Mouse (Mus musculus) embryonic facial prominence, embryonic 14.5 days (tissue): ENCODE results near the gene Psmd13. TPM values are rescaled to one million over a fixed set of nuclear protein-coding genes. Genes with fewer than 3 reads are reported as not detected.

Experiments
- ATAC-seq: fragments of 200-750 bp; cut with Nextera tagmentation; 2 replicates; pipeline ENCODE4 v1.8.0; 2017; ENCODE audit warnings: low read depth, moderate number of reproducible peaks, moderate TSS enrichment
- DNase-seq: peaks from one replicate; pipeline ENCODE4 v3.0.0-alpha.2; 2015; ENCODE audit warnings: low spot score
- H3K27ac ChIP-seq: fragments of 300-500 bp; sonication (generic); replicated peaks from 2 replicates; pipeline ENCODE4 v1.5.1; 2014; ENCODE audit warnings: low read depth, mild to moderate bottlenecking, low read length, moderate library complexity
- H3K27me3 ChIP-seq: fragments of 300-500 bp; sonication (generic); replicated peaks from 2 replicates; pipeline ENCODE4 v1.6.1; 2014; ENCODE audit warnings: low read length; ENCODE audit not compliant: control insufficient read depth, insufficient read depth
- H3K36me3 ChIP-seq: fragments of 300-500 bp; sonication (generic); 2 replicates; pipeline ENCODE4 v1.6.1; 2014; ENCODE audit warnings: low read length, mixed read lengths; ENCODE audit not compliant: control insufficient read depth, insufficient read depth
- H3K4me1 ChIP-seq: fragments of 300-500 bp; sonication (generic); 2 replicates; pipeline ENCODE4 v1.6.1; 2014; ENCODE audit warnings: antibody characterized with exemption, low read length; ENCODE audit not compliant: control insufficient read depth, insufficient read depth
- H3K4me2 ChIP-seq: fragments of 300-500 bp; sonication (generic); 2 replicates; pipeline ENCODE4 v1.6.1; 2014; ENCODE audit warnings: low read depth, mild to moderate bottlenecking, low read length, moderate library complexity, mixed read lengths
- H3K4me3 ChIP-seq: fragments of 300-500 bp; sonication (generic); 2 replicates; pipeline ENCODE4 v1.5.1; 2014; ENCODE audit warnings: low read depth, mild to moderate bottlenecking, low read length
- H3K9ac ChIP-seq: fragments of 300-500 bp; sonication (generic); 2 replicates; pipeline ENCODE4 v1.6.1; 2014; ENCODE audit warnings: low read depth, mild to moderate bottlenecking, low read length, moderate library complexity, mixed read lengths
- H3K9me3 ChIP-seq: fragments of 300-500 bp; sonication (generic); 2 replicates; pipeline ENCODE4 v1.6.1; 2016; ENCODE audit warnings: low read length; ENCODE audit not compliant: control insufficient read depth
- WGBS: fragments of 180-500 bp; shearing (Covaris S2); extraction: QIAGEN DNeasy Blood & Tissue Kit; methylation state at CpG from one replicate; pipeline ENCODE4 v1.1.7; 2014; 5-methylcytosine and 5-hydroxymethylcytosine counted together
- polyA plus RNA-seq: library from polyadenylated mRNA; unstranded; fragments of >200 nt; fragmentation: Nextera tagmentation; extraction: Ambion mirVana; gene quantifications from 2 replicates; pipeline ENCODE4 v1.2.1, GENCODE M21; 2014

The Psmd13 gene
- 127 and 140 TPM in 2 replicates for polyA plus RNA-seq

DNA sequence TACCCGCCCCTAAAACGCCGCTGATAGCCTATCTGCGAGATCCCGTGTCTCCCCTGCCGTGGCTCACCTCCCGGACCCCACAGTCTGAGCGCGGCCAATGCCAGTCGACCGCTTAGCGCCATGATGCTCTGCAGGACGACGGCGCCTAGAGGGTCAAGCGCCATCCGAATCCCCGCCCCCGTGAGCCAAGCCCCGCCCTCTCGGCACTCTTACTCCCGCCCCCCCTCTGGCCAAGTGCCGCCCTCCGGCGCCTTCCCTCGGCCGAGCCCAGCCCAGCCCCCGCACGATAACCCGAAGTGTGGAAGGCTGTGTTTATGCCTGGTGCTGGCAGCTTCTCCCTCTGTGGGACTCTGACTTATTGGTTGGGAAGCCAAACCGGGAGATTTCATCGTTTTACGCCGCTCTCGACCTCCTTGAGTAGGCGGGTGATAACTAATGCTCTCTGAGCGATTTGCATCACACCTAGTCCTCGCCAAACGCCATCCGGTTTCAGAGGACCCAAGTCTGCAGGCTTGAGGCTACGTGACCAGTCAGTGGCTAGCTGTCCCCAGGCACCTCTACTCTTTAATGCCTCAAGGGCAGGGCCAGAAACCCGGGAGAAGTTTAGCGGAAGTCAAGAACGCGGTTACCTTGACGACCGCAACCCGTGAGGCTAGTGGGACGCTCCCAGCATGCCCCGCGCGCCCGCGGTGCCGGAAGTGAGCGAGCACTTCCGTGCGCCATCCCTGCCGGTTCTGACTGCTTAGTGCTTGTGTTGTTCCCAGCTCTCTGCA is at the start of gene Psmd13, which contains the start of gene Sirt3:
Gene Psmd13 (plus strand): TSS at position 273 of the 773 bp plus-strand sequence.
Gene Sirt3 (minus strand): TSS at position 614 of the 773 bp plus-strand sequence.
- H3K9ac ChIP-seq = peak within 1 kb of the TSS; percentile 78
- H3K4me1 ChIP-seq = peaks cover 8% of the 10 kb centered on the region
- no peaks in the 10 kb centered on the region for H3K9me3 ChIP-seq
- peak within 1 kb of the TSS; percentile 60 for H3K4me3 ChIP-seq
- peaks cover 27% of the 10 kb centered on the region for H3K36me3 ChIP-seq
- under 1% methylated on average over 42 of the region's 59 CpGs for WGBS
- H3K4me2 ChIP-seq = peak within 1 kb of the TSS; percentile 73
- peak within 1 kb of the TSS; percentile 91 for H3K27ac ChIP-seq
- H3K27me3 ChIP-seq = no peaks in the 10 kb centered on the region
- ATAC-seq (peak; percentile 97), DNase-seq (peak; percentile 97)

DNA sequence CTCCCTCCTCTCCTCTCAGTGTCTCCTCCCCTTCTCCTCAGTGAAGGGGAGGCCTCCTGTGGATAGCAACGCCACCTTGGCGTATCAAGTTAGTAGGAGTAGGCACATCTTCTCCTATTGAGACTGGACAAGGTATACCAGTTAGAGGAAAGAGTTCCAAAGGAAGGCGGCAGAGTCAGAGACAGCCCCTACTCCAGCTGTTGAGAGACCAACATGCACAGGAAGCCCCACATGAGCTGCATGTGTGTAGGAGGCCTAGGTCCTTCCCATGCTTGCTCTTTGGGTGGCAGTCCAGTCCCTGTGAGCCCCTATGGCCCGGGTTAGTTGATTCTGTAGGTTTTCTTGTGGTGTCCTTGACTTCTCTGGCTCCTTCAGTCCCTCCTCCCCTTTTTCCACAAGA is 48.4 kb upstream of the Psmd13 start:
- H3K9me3 ChIP-seq = no peaks in the 10 kb centered on the region
- no peak overlapping the region for H3K4me2 ChIP-seq

DNA sequence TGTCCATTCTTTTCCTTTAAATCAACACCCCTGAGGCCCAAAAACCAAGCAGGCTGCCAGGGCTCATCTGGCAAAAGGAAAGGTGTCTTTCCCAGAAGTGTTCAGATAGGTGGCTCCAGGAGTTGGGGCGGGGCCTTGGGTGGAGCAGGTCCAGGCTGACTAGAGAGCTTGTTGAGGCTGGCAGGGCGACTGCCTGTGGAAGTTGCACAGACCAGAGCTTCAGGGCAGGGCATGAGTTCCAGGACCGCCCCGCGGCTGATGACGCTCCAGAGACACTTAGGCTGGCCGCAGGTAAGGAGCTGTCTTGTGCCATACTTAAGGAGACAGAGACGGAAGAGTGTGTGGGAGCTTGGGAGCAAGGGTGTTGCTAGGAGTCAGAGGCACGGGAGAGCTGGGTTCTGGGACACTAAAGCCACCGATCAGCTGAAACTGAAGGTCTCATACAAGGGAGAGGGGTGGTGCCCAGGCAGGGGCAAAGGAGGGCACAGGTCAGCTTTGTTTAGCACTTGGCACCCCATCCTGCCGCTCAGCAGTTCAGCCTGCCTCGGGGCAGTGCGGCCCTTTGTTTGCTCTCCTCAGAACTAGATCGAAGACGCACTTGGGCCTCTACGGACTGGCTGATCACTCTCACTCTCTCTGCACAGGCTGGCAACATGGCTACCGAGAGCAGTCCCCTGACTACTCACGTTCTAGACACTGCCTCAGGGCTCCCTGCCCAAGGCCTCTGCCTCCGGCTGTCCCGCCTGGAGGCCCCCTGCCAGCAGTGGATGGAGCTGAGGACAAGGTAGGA is 46.6 kb upstream of the Psmd13 start, which contains the start of gene Urah:
Gene Urah (plus strand): TSS at position 51 of the 790 bp plus-strand sequence.
- peak within 1 kb of the TSS; percentile 34; the same call in 1 of the 2 replicates for H3K9ac ChIP-seq
- no peaks in the 10 kb centered on the region for H3K36me3 ChIP-seq
- 23% methylated on average over 19 of the region's 20 CpGs for WGBS
- H3K27ac ChIP-seq = no peak within 1 kb of the TSS
- DNase-seq = peak; percentile 41
- H3K4me3 ChIP-seq = no peak within 1 kb of the TSS
- no peaks in the 10 kb centered on the region for H3K4me1 ChIP-seq
- no peak within 1 kb of the TSS for H3K4me2 ChIP-seq
- no peaks in the 10 kb centered on the region for H3K9me3 ChIP-seq
- no peaks in the 10 kb centered on the region; the same call in 1 of the 2 replicates for H3K27me3 ChIP-seq
- ATAC-seq = peak; percentile 34; the same call in 1 of the 2 replicates

More for the DNA sequence above, 48.4 kb upstream of the Psmd13 start:
- Histone ChIP-seq H3K9ac (no peak overlapping the region), H3K27ac (no peak overlapping the region), H3K27me3 (no peaks in the 10 kb centered on the region), H3K4me1 (no peaks in the 10 kb centered on the region), H3K36me3 (no peaks in the 10 kb centered on the region), H3K4me3 (no peak overlapping the region)
- DNase-seq (no peak), ATAC-seq (no peak)
- WGBS = 83% methylated on average over 4 of the region's 4 CpGs

DNA sequence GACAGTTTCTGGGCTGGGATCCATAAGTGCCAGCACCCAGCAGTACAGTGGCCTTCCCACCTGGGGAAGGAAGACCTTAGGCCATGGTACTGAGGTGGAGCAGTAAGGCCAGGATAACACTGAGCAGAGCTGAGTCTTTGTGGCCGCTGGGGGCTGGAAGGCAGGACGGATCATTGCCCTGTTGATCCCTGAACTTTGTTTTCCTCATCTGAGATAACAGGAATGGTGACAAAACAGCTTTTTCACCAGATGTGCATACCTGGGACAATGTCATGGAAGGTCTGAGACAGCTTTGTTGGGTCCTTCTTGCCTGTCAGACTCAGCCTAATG is 46.0 kb upstream of the Psmd13 start:
- 0 out of 2 replicates have a peak, but pooled peaks have one; percentile 24 for ATAC-seq
- no peaks in the 10 kb centered on the region; the same call in 1 of the 2 replicates for H3K27me3 ChIP-seq

DNA sequence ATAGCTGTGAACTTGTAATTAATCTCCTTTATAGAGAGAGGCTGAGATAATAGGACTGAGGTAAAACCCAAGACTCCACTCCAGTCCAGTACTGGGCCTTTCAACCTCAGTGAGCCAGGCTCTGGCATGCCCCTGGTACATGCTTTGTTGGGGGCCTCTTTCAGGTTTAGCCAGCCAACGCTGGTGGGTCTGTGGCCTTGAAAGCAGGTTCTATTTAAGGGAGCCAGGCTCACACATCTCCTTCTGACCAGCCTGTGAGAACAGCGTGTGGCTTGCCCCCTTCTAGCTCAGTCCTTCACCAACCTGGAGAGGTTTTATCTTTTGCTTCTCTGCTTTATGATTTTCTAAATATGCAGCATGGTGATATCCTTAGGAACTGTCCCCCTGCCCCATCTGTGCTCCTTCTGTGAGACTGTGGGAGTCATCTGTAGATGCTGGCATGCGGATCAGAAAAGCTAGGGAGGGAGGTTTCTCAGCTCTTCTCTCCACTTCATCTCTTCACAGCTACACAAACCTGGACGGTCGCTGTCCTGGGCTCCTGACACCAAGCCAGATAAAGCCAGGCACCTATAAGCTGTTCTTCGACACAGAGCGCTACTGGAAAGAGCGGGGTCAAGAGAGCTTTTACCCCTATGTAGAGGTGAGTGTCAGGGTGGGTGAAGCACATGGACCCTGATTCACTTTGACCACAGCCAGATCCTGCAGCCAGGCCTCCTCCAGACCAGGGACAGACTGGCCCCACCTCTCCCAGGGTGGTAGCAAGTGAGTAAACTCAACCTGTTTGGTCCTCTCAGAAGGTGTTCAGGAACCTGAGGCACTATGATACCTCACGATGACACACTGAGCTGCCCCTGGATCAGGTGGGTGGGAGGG is 45.3 kb upstream of the Psmd13 start:
- H3K9me3 ChIP-seq = no peaks in the 10 kb centered on the region
- H3K36me3 ChIP-seq = no peaks in the 10 kb centered on the region
- H3K4me1 ChIP-seq = peaks cover 3% of the 10 kb centered on the region; the same call in 1 of the 2 replicates
- WGBS = 83% methylated on average over 9 of the region's 9 CpGs
- H3K27ac ChIP-seq = no peak overlapping the region
- H3K4me3 ChIP-seq = no peak overlapping the region
- peaks cover 3% of the 10 kb centered on the region for H3K27me3 ChIP-seq
- H3K9ac ChIP-seq = no peak overlapping the region
- ATAC-seq = no peak
- H3K4me2 ChIP-seq = no peak overlapping the region
- no peak for DNase-seq

More for the DNA sequence above, 46.0 kb upstream of the Psmd13 start:
- H3K9me3 ChIP-seq = no peaks in the 10 kb centered on the region
- WGBS = 70% methylated on average over 2 of the region's 2 CpGs
- H3K27ac ChIP-seq = no peak overlapping the region
- H3K36me3 ChIP-seq = no peaks in the 10 kb centered on the region
- DNase-seq = no peak
- no peaks in the 10 kb centered on the region for H3K4me1 ChIP-seq
- no peak overlapping the region for H3K4me3 ChIP-seq
- H3K9ac ChIP-seq = peak overlapping the region; percentile 34; the same call in 1 of the 2 replicates
- H3K4me2 ChIP-seq = no peak overlapping the region

DNA sequence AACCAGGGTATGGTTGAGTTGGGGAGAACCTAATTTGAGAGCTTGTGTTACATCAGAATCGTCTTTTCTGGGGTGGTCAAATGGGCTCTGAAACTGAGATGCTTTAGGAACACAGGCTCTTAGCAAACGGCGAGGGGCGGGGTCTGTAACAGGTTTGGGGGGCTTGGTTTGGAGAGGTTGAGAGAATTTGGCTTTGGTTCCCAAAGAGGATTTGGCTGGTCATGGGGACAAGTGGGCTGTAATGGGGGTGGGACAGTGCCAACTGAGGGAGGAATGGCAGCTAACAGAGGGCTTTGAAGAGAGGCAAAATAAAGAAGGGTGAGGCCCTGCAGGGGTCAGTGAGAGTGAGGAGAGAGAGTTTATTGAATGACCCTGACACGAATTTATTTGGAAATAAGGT is 42.2 kb upstream of the Psmd13 start:
- Histone ChIP-seq H3K4me3 (no peak overlapping the region), H3K4me1 (peaks cover 3% of the 10 kb centered on the region; the same call in 1 of the 2 replicates), H3K36me3 (no peaks in the 10 kb centered on the region), H3K27me3 (peaks cover 9% of the 10 kb centered on the region), H3K9me3 (no peaks in the 10 kb centered on the region), H3K27ac (no peak overlapping the region), H3K4me2 (no peak overlapping the region), H3K9ac (no peak overlapping the region)
- DNase-seq (no peak), ATAC-seq (no peak)
- 63% methylated on average over 5 of the region's 5 CpGs for WGBS

DNA sequence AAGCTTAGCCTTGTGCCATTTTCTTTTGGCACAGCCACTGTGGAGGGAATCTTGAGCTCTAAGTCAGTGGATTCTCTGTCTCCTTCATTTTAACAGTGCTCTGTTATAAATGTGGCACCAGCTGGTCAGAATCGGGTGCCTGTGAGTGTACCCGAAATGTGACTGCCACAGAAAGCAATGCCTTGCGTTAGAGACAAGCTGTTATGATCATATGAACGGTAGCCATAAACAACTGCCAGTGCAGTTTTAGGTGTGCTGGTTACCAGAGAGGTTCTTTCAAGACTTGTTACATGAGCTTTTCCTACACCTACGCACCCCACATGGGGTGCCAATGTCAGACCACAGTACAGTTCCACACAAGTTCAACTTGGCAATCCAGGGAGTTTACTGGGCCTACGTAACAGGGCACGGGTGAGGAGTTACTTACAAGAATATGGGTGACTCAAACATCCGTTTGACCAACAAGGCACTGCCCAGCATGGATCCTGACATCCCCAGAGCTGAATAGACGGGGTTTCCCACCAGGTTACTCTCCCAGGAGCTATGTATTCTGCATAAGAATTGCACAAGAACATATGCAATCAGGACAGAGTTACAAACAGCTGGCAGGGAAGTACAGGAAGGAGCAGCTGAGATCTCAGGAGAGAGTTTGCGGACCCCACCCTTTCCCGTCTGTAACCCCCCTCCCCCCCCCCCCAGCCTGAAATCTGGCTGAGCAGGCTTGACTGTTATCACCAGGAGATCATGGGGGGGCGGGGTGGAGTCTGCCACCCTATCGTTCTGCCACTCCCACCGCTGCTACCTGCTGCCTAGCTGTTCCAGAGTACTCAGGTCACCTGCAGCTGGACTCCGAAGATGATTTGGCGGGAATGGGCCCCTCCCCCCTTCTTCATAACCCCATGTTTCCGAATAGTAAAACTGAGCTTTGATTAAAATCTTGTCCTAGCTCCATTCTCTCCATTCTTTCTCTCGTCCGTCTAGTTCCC is 40.7 kb upstream of the Psmd13 start:
- Histone ChIP-seq H3K4me2 (no peak overlapping the region), H3K4me1 (peaks cover 3% of the 10 kb centered on the region; the same call in 1 of the 2 replicates), H3K27ac (no peak overlapping the region), H3K36me3 (no peaks in the 10 kb centered on the region), H3K9me3 (no peaks in the 10 kb centered on the region), H3K27me3 (peaks cover 9% of the 10 kb centered on the region), H3K4me3 (no peak overlapping the region), H3K9ac (no peak overlapping the region)
- peak; percentile 22 for DNase-seq
- 35% methylated on average over 18 of the region's 19 CpGs for WGBS
- no peak for ATAC-seq
